Mouse (Mus musculus) MEL (cell line): ENCODE measurements around the gene Atp6v0a2. TPM values are rescaled to one million over a fixed set of nuclear protein-coding genes. Genes with fewer than 3 reads are reported as not detected.

Experiments used
- DNase-seq: peaks from one replicate; pipeline ENCODE4 v3.0.0; 2011; ENCODE audit warnings: low read depth, low spot score
- H3K27ac ChIP-seq: 2 replicates; pipeline ENCODE4 v1.5.1; 2012; ENCODE audit warnings: low read depth, mild to moderate bottlenecking, control low read depth, low read length, moderate library complexity; ENCODE audit not compliant: control insufficient read depth
- H3K27me3 ChIP-seq, 2 experiments: fragments of 150-350 bp in 1 of 2; sonication (generic) in 1 of 2; 2 replicates each; pipeline ENCODE4 v1.6.1; 2012; ENCODE audit warnings: low read length in 2 of 2, mild to moderate bottlenecking in 2 of 2, improper control_type of control experiment in 1 of 2, moderate library complexity in 1 of 2; ENCODE audit not compliant: insufficient read depth in 2 of 2, control insufficient read depth in 1 of 2
- H3K36me3 ChIP-seq, 2 experiments: 2 replicates each; pipeline ENCODE4 v1.6.1; 2012 to 2014; ENCODE audit warnings: low read length in 2 of 2, improper control_type of control experiment in 1 of 2, inconsistent platforms in 1 of 2, mild to moderate bottlenecking in 1 of 2; ENCODE audit not compliant: insufficient read depth in 2 of 2, control insufficient read depth in 1 of 2
- H3K4me1 ChIP-seq, 2 experiments: fragments of 150-350 bp in 1 of 2; sonication (generic) in 1 of 2; 2 replicates each; pipeline ENCODE4 v1.6.1; 2012; ENCODE audit warnings: low read length in 2 of 2, improper control_type of control experiment in 1 of 2, mild to moderate bottlenecking in 1 of 2; ENCODE audit not compliant: insufficient read depth in 2 of 2, control insufficient read depth in 1 of 2
- H3K4me3 ChIP-seq, 2 experiments: fragments of 150-350 bp in 1 of 2; sonication (generic) in 1 of 2; 2 replicates each; pipeline ENCODE4 v1.5.1; 2012; ENCODE audit warnings: low read depth in 2 of 2, low read length in 2 of 2, mild to moderate bottlenecking in 2 of 2, moderate library complexity in 2 of 2, control low read depth in 1 of 2, improper control_type of control experiment in 1 of 2; ENCODE audit not compliant: control insufficient read depth in 1 of 2, insufficient read depth in 1 of 2
- H3K79me2 ChIP-seq: 2 replicates; pipeline ENCODE4 v1.6.1; 2012; ENCODE audit warnings: mild to moderate bottlenecking, low read length, moderate library complexity; ENCODE audit not compliant: control insufficient read depth, poor library complexity, insufficient read depth
- H3K9ac ChIP-seq: 2 replicates; pipeline ENCODE4 v1.6.1; 2012; ENCODE audit warnings: low read depth, mild to moderate bottlenecking, control low read depth, low read length, moderate library complexity; ENCODE audit not compliant: control insufficient read depth, poor library complexity, severe bottlenecking
- H3K9me3 ChIP-seq: fragments of 150-350 bp; sonication (generic); replicated peaks from 2 replicates; pipeline ENCODE4 v1.6.1; 2012; ENCODE audit warnings: mild to moderate bottlenecking, low read length, improper control_type of control experiment, moderate library complexity; ENCODE audit not compliant: insufficient read depth
- BHLHE40 ChIP-seq: IDR thresholded peaks from 2 replicates; pipeline ENCODE4 v1.6.1; 2012; ENCODE audit warnings: low read depth, mild to moderate bottlenecking, inconsistent platforms, low read length, improper control_type of control experiment, borderline replicate concordance
- CHD2 ChIP-seq: IDR thresholded peaks from 2 replicates; pipeline ENCODE4 v1.6.1; 2011; ENCODE audit warnings: low read length, improper control_type of control experiment
- ELF1 ChIP-seq: IDR thresholded peaks from 2 replicates; pipeline ENCODE4 v1.6.1; 2014; ENCODE audit warnings: low read depth, mild to moderate bottlenecking, inconsistent platforms, low read length, improper control_type of control experiment, moderate library complexity
- EP300 ChIP-seq, 2 experiments: IDR thresholded peaks; 2 replicates each; pipeline ENCODE4 v1.6.1; 2011; ENCODE audit warnings: improper control_type of control experiment in 2 of 2, low read length in 2 of 2, low read depth in 1 of 2, mild to moderate bottlenecking in 1 of 2
- ETS1 ChIP-seq: IDR thresholded peaks from 2 replicates; pipeline ENCODE4 v1.6.1; 2012; ENCODE audit warnings: low read depth, mild to moderate bottlenecking, inconsistent platforms, low read length, improper control_type of control experiment, moderate library complexity
- GATA1 ChIP-seq: IDR thresholded peaks from 2 replicates; pipeline ENCODE4 v1.6.1; 2011; ENCODE audit warnings: low read depth, low read length, improper control_type of control experiment
- HCFC1 ChIP-seq: IDR thresholded peaks from 2 replicates; pipeline ENCODE4 v1.6.1; 2012; ENCODE audit warnings: low read depth, mild to moderate bottlenecking, inconsistent platforms, low read length, improper control_type of control experiment, moderate library complexity
- JUND ChIP-seq: IDR thresholded peaks from 2 replicates; pipeline ENCODE4 v1.6.1; 2011; ENCODE audit warnings: low read depth, mild to moderate bottlenecking, improper control_type of control experiment, low read length
- MAX ChIP-seq: IDR thresholded peaks from 2 replicates; pipeline ENCODE4 v1.6.1; 2011; ENCODE audit warnings: low read length, improper control_type of control experiment
- MEF2A ChIP-seq: IDR thresholded peaks from 2 replicates; pipeline ENCODE4 v1.6.1; 2014; ENCODE audit warnings: low read depth, mild to moderate bottlenecking, inconsistent platforms, low read length, improper control_type of control experiment; ENCODE audit not compliant: poor library complexity, insufficient replicate concordance, severe bottlenecking; ENCODE audit errors: extremely low read depth
- SIN3A ChIP-seq: IDR thresholded peaks from 2 replicates; pipeline ENCODE4 v1.6.1; 2012; ENCODE audit warnings: low read length, improper control_type of control experiment, inconsistent platforms
- SMC3 ChIP-seq: IDR thresholded peaks from 2 replicates; pipeline ENCODE4 v1.6.1; 2011; ENCODE audit warnings: low read depth, low read length, improper control_type of control experiment
- TBP ChIP-seq: IDR thresholded peaks from 2 replicates; pipeline ENCODE4 v1.8.0; 2011; ENCODE audit warnings: low read depth, low read length, improper control_type of control experiment
- UBTF ChIP-seq: IDR thresholded peaks from 2 replicates; pipeline ENCODE4 v1.6.1; 2012; ENCODE audit warnings: low read depth, mild to moderate bottlenecking, inconsistent platforms, low read length, improper control_type of control experiment, moderate library complexity, borderline replicate concordance; ENCODE audit not compliant: insufficient read depth
- USF1 ChIP-seq: IDR thresholded peaks from 2 replicates; pipeline ENCODE4 v1.6.1; 2014; ENCODE audit warnings: low read depth, mild to moderate bottlenecking, inconsistent platforms, low read length, improper control_type of control experiment, moderate library complexity
- USF2 ChIP-seq, 2 experiments: IDR thresholded peaks; 2 replicates each; pipeline ENCODE4 v1.6.1; 2011 to 2012; ENCODE audit warnings: improper control_type of control experiment in 2 of 2, low read length in 2 of 2, borderline replicate concordance in 1 of 2, inconsistent platforms in 1 of 2, low read depth in 1 of 2, mild to moderate bottlenecking in 1 of 2; ENCODE audit not compliant: insufficient read depth in 1 of 2
- ZC3H11A ChIP-seq: IDR thresholded peaks from 2 replicates; pipeline ENCODE4 v1.6.1; 2012; ENCODE audit warnings: low read depth, mild to moderate bottlenecking, inconsistent platforms, low read length, improper control_type of control experiment
- ZKSCAN1 ChIP-seq: IDR thresholded peaks from 2 replicates; pipeline ENCODE4 v1.6.1; 2012; ENCODE audit warnings: low read depth, mild to moderate bottlenecking, inconsistent platforms, low read length, improper control_type of control experiment, moderate library complexity
- ZNF384 ChIP-seq: IDR thresholded peaks from 2 replicates; pipeline ENCODE4 v1.6.1; 2012; ENCODE audit warnings: low read depth, mild to moderate bottlenecking, inconsistent platforms, low read length, improper control_type of control experiment
- polyA plus RNA-seq, 2 experiments: library from polyadenylated mRNA; stranded (reverse) in 1 of 2; unstranded in 1 of 2; fragments of >175 nt in 1 of 2; fragments of >200 nt in 1 of 2; gene quantifications; 2 replicates each; pipeline versions ENCODE4 v1.2.1 to v1.2.4; 2012; ENCODE audit warnings: low replicate concordance in 2 of 2, low read depth in 1 of 2; ENCODE audit not compliant: insufficient read length in 2 of 2, insufficient read depth in 1 of 2, missing spikeins in 1 of 2
- total RNA-seq: library from RNA; depleted of rRNA; stranded (reverse); fragments of 300-350 nt; gene quantifications from 2 replicates; pipeline ENCODE4 v1.2.3, GENCODE M21; 2012

Gene Atp6v0a2
- total and polyA plus RNA-seq, 3 experiments: 30.0 to 31.0 TPM; not detected in 1

- no peak for DNase-seq
- TF ChIP-seq ZKSCAN1: no peak
- TF ChIP-seq JUND: no peak
- no peak for TF ChIP-seq ETS1
- no peak for TF ChIP-seq USF1
- peaks cover 4% of the 10 kb centered on the region for H3K79me2 ChIP-seq
- H3K27ac ChIP-seq: no peak overlapping the region
- no peaks in the 10 kb centered on the region for H3K27me3 ChIP-seq
- H3K4me3 ChIP-seq: no peak overlapping the region
- no peak overlapping the region for H3K9ac ChIP-seq
- peaks cover 3 to 4% of the 10 kb centered on the region in 2 experiments; a peak in 2 of 4 replicates for H3K4me1 ChIP-seq
- peaks cover 0 to 4% of the 10 kb centered on the region in 2 experiments; a peak in 2 of 4 replicates for H3K36me3 ChIP-seq
- H3K9me3 ChIP-seq: no peaks in the 10 kb centered on the region
Observed at GRCm38 (mm10) chr5:124624291-124624690, 4.1 kb upstream of the Atp6v0a2 start.

- peaks cover 20 to 45% of the 10 kb centered on the region in 2 experiments for H3K4me1 ChIP-seq
Observed at GRCm38 (mm10) chr5:124629641-124630040, 1.3 kb downstream of the Atp6v0a2 start.

GRCm38 (mm10) chr5:124631685-124632084 is 3.3 kb downstream of the Atp6v0a2 start:
- H3K36me3 ChIP-seq: peaks cover 5 to 42% of the 10 kb centered on the region in 2 experiments
- DNase-seq: no peak
- peaks cover 23% of the 10 kb centered on the region for H3K79me2 ChIP-seq
- H3K4me1 ChIP-seq: peaks cover 20 to 46% of the 10 kb centered on the region in 2 experiments
- TF ChIP-seq BHLHE40: no peak
- peak; percentile 7; the same call in 1 of the 2 replicates for TF ChIP-seq SIN3A
- TF ChIP-seq, all 39 proteins: peak for 1
- Histone ChIP-seq H3K27me3 (no peaks in the 10 kb centered on the region), H3K9ac (no peak overlapping the region), H3K4me3 (no peak overlapping the region), H3K9me3 (no peaks in the 10 kb centered on the region), H3K27ac (no peak overlapping the region)

More at GRCm38 (mm10) chr5:124629641-124630040, 1.3 kb downstream of the Atp6v0a2 start:
- peaks cover 3 to 42% of the 10 kb centered on the region in 2 experiments; a peak in 3 of 4 replicates for H3K36me3 ChIP-seq
- peak overlapping the region; percentile 80 to 90 for H3K4me3 ChIP-seq
- peak overlapping the region; percentile 85 for H3K9ac ChIP-seq
- no peaks in the 10 kb centered on the region for H3K9me3 ChIP-seq
- peaks cover 23% of the 10 kb centered on the region for H3K79me2 ChIP-seq
- peak overlapping the region; percentile 1; the same call in 1 of the 2 replicates for H3K27ac ChIP-seq
- H3K27me3 ChIP-seq: no peaks in the 10 kb centered on the region
- TF ChIP-seq MAX (no peak), ZNF384 (no peak), GATA1 (no peak), USF1 (no peak), HCFC1 (no peak), EP300 (IDR thresholded peaks at IDR 0.05; ENCODE audit: low read depth in 1 of 2, low read length in 2 of 2) (no peak), UBTF (no peak), ELF1 (no peak), MEF2A (no peak), SMC3 (no peak), ZC3H11A (no peak), CHD2 (no peak), USF2 (IDR thresholded peaks at IDR 0.05; ENCODE audit: borderline replicate concordance in 1 of 2, insufficient read depth in 1 of 2, low read depth in 1 of 2, low read length in 2 of 2) (no peak), ZKSCAN1 (no peak), TBP (no peak)
- TF ChIP-seq, all 39 proteins: peak for 0
- DNase-seq: no peak
